Mouse (Mus musculus) stomach, embryonic 14.5 days (tissue): ENCODE results near the gene Kcnma1. TPM values are rescaled to one million over a fixed set of nuclear protein-coding genes. Genes with fewer than 3 reads are reported as not detected.
A peak's percentile ranks its signal among the peaks of the same experiment; 100 is the strongest.

Source experiments
- ATAC-seq: fragments of 200-750 bp; cut with Nextera tagmentation; 2 replicates; pipeline ENCODE4 v1.8.0; 2017; ENCODE audit warnings: low read depth, moderate TSS enrichment; ENCODE audit not compliant: insufficient number of reproducible peaks, insufficient read depth, low FRiP score
- H3K27ac ChIP-seq: fragments of 300-500 bp; sonication (generic); 2 replicates; pipeline ENCODE4 v1.5.1; 2014; ENCODE audit warnings: mild to moderate bottlenecking, low read length, moderate library complexity, mixed read lengths
- H3K27me3 ChIP-seq: fragments of 300-500 bp; sonication (generic); 2 replicates; pipeline ENCODE4 v1.6.1; 2014; ENCODE audit warnings: low read length, control low read depth, mixed read lengths; ENCODE audit not compliant: control insufficient read depth, insufficient read depth
- H3K36me3 ChIP-seq: fragments of 300-500 bp; sonication (generic); 2 replicates; pipeline ENCODE4 v1.6.1; 2014; ENCODE audit warnings: mild to moderate bottlenecking, control low read depth, low read length, moderate library complexity, mixed read lengths; ENCODE audit not compliant: control insufficient read depth, insufficient read depth
- H3K4me1 ChIP-seq: fragments of 300-500 bp; sonication (generic); 2 replicates; pipeline ENCODE4 v1.6.1; 2014; ENCODE audit warnings: low read length, control low read depth, mixed read lengths; ENCODE audit not compliant: control insufficient read depth, insufficient read depth
- H3K4me2 ChIP-seq: fragments of 300-500 bp; sonication (generic); replicated peaks from 2 replicates; pipeline ENCODE4 v1.6.1; 2014; ENCODE audit warnings: low read depth, low read length, control low read depth
- H3K4me3 ChIP-seq: fragments of 300-500 bp; sonication (generic); 2 replicates; pipeline ENCODE4 v1.5.1; 2014; ENCODE audit warnings: low read depth, low read length, control low read depth
- H3K9ac ChIP-seq: fragments of 300-500 bp; sonication (generic); replicated peaks from 2 replicates; pipeline ENCODE4 v1.6.1; 2014; ENCODE audit warnings: low read depth, mild to moderate bottlenecking, control low read depth, low read length, moderate library complexity, mixed read lengths
- H3K9me3 ChIP-seq: fragments of 300-500 bp; sonication (generic); 2 replicates; pipeline ENCODE4 v1.6.1; 2016; ENCODE audit warnings: low read depth, low read length, control low read depth; ENCODE audit not compliant: control insufficient read depth
- WGBS: fragments of 180-500 bp; shearing (Covaris S2); extraction: QIAGEN DNeasy Blood & Tissue Kit; methylation state at CpG from one replicate; pipeline ENCODE4 v1.1.7; 2014; 5-methylcytosine and 5-hydroxymethylcytosine counted together
- polyA plus RNA-seq: library from polyadenylated mRNA; unstranded; fragments of >200 nt; fragmentation: Nextera tagmentation; extraction: Ambion mirVana; gene quantifications from 2 replicates; pipeline ENCODE4 v1.2.1, GENCODE M21; 2014

Gene Kcnma1
- polyA plus RNA-seq, 1 experiment from 2014 or later: 14.4 TPM

DNA sequence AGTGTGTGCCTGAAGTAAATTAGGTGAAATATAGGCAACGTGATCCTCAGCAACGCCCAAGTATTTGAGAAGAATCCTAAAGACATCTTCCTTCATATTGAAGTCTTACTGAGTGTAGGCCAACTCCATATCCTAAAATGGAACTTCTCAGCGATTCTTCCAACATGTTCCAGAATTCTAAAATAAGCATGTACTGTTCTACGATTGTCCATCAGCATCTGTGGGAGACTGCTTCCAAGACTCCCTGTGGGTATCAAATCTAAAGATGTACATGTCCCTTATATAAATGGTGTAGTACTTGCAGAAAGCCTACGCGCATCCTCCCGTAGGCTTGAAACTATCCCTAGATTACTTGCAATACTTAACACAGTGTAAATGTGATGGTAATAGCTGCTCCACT is 217.4 kb downstream of the Kcnma1 start:
- ATAC-seq: no peak
- Histone ChIP-seq H3K4me1 (peaks cover 4% of the 10 kb centered on the region; the same call in 1 of the 2 replicates), H3K27me3 (no peaks in the 10 kb centered on the region), H3K4me3 (no peak overlapping the region), H3K27ac (no peak overlapping the region), H3K4me2 (no peak overlapping the region), H3K9me3 (no peaks in the 10 kb centered on the region), H3K36me3 (no peaks in the 10 kb centered on the region), H3K9ac (no peak overlapping the region)
- 92% methylated on average over 7 of the region's 7 CpGs for WGBS

DNA sequence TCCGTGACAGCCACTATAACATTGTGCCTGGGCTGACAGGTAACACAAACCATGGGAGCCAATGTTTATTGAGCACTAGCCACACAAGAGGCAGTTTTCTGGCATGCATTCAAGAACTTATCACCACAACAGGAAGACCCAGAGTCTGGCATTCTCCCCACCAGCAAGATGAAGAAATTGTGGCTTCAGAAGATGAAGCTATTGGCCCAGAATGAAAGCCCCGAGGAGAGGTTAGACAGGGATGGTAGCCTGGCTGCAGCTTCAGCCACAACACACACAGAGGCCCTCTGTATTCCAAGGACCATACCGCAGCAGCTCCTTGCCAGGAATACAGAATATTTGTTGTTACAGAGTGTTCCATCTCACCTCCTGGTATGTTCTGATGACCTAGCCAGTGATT is 221.6 kb downstream of the Kcnma1 start:
- ATAC-seq: no peak
- no peaks in the 10 kb centered on the region for H3K27me3 ChIP-seq
- H3K4me3 ChIP-seq: no peak overlapping the region
- no peak overlapping the region for H3K27ac ChIP-seq
- H3K36me3 ChIP-seq: no peaks in the 10 kb centered on the region
- H3K9ac ChIP-seq: no peak overlapping the region
- H3K9me3 ChIP-seq: no peaks in the 10 kb centered on the region
- H3K4me1 ChIP-seq: peaks cover 4% of the 10 kb centered on the region; the same call in 1 of the 2 replicates
- no peak overlapping the region for H3K4me2 ChIP-seq
- WGBS: 48% methylated on average over 3 of the region's 3 CpGs

DNA sequence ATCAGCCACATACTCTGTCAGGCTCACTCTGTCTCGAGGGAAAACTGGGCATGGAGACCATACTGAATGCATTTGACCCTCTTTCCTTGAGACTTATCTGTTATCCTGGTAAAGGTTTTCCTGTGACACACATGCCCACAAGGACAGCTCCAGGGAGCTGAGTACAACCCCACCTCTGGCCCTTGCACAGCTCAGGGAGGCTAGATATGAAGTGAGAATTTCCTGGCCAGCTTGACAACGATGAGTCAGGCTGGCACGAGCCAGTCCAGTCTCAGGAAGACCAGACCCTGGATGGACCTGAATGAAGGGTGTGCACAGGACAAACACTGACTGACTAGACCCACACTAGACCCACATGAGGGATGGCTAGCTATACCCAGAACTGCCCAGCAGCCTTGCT is 222.2 kb downstream of the Kcnma1 start:
- Histone ChIP-seq H3K4me3 (no peak overlapping the region), H3K36me3 (no peaks in the 10 kb centered on the region), H3K27me3 (no peaks in the 10 kb centered on the region), H3K9me3 (no peaks in the 10 kb centered on the region), H3K4me1 (peaks cover 4% of the 10 kb centered on the region; the same call in 1 of the 2 replicates), H3K27ac (no peak overlapping the region), H3K4me2 (no peak overlapping the region), H3K9ac (no peak overlapping the region)
- no peak for ATAC-seq
- 62% methylated on average over 3 of the region's 3 CpGs for WGBS

DNA sequence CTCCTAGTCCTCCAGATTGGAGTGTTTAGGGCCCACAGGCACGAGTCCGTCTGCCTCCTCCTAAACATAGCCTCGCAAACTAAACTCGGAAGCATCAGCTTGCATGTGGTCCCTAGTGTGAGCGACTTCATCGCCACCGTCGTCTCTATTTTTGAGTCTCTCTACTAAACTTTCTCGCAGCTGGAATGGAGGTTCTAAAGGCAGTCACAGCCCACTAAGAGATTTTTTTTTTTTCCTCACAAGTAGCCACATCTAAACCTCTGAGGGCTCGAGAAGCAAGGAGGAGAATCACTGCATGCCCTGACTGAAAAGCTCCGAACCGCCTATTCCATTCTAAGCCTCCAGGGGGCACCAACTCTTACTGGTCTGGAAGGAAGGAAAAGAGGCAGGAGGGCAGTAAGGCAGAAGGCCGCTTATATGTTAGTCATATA is 223.0 kb downstream of the Kcnma1 start:
- no peak for ATAC-seq
- no peak overlapping the region for H3K4me3 ChIP-seq
- H3K27ac ChIP-seq: no peak overlapping the region
- no peaks in the 10 kb centered on the region for H3K27me3 ChIP-seq
- H3K4me2 ChIP-seq: no peak overlapping the region
- no peaks in the 10 kb centered on the region for H3K9me3 ChIP-seq
- H3K9ac ChIP-seq: no peak overlapping the region
- peaks cover 5% of the 10 kb centered on the region; the same call in 1 of the 2 replicates for H3K4me1 ChIP-seq
- H3K36me3 ChIP-seq: no peaks in the 10 kb centered on the region
- 56% methylated on average over 13 of the region's 13 CpGs for WGBS

DNA sequence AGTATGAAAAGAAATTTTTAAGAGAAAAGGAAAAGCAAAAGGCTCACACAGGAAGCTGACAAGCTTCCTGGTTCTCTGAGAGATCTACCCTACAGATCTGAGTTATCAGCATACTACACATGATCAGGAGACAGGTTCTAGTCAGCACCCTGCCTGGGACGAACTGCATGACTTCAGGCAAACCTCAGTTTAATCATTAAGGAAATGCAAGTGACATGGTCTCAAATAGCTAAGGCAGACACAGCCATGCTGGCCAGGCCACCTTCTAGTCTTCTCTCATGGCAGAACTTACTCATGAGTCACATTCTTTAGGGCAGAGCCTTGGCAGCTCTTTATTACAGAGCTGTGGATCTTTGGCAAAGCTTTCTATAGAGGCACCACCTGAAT is 227.6 kb downstream of the Kcnma1 start:
- Histone ChIP-seq H3K9ac (no peak overlapping the region), H3K4me1 (peaks cover 6% of the 10 kb centered on the region; the same call in 1 of the 2 replicates), H3K27me3 (no peaks in the 10 kb centered on the region), H3K4me3 (no peak overlapping the region), H3K9me3 (no peaks in the 10 kb centered on the region), H3K4me2 (no peak overlapping the region), H3K27ac (no peak overlapping the region), H3K36me3 (no peaks in the 10 kb centered on the region)
- WGBS: 42% methylated on average over 1 of the region's 1 CpGs
- no peak for ATAC-seq

DNA sequence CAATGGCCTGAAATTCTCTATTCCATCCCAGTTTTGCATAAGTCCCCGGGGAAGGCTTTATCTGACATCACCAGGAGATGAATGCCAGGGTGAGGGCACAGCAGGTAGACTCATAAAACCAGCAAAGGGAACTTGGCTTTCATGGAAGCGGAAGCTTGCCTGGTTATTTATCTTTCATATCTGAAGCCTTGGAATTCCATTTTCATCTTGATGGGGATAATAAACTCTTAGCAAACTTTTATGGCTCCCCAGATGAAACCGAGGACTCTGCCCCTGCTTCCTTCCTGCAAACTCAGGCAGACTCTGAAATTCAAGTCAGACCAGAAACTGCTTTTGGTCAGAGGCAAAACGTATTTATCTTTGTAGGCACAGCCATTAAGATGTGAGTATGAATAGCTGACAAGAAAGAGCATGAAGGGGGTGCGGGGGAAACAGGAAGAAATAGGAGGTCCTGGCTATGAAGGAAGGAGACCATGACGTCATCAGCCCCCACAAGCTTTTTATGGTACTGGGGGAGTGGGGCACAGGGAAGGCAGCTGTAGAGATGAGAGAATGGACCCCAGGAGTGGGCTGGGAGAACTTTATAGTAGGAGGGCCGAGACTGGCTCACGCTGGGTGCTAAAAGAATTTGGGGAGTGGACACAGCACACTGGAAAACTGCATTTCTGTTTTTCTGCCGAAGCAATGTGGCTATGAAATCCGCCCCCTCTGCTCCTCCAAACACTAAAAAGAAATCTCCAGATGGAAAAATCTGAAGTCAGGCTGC is 228.2 kb downstream of the Kcnma1 start:
- H3K36me3 ChIP-seq: no peaks in the 10 kb centered on the region
- H3K27me3 ChIP-seq: no peaks in the 10 kb centered on the region
- no peak overlapping the region for H3K27ac ChIP-seq
- ATAC-seq: no peak
- peaks cover 6% of the 10 kb centered on the region; the same call in 1 of the 2 replicates for H3K4me1 ChIP-seq
- H3K9me3 ChIP-seq: no peaks in the 10 kb centered on the region
- WGBS: 41% methylated on average over 10 of the region's 10 CpGs
- H3K9ac ChIP-seq: no peak overlapping the region
- no peak overlapping the region for H3K4me3 ChIP-seq
- 0 out of 2 replicates have a peak overlapping the region, but pooled peaks have one; percentile 3 for H3K4me2 ChIP-seq

DNA sequence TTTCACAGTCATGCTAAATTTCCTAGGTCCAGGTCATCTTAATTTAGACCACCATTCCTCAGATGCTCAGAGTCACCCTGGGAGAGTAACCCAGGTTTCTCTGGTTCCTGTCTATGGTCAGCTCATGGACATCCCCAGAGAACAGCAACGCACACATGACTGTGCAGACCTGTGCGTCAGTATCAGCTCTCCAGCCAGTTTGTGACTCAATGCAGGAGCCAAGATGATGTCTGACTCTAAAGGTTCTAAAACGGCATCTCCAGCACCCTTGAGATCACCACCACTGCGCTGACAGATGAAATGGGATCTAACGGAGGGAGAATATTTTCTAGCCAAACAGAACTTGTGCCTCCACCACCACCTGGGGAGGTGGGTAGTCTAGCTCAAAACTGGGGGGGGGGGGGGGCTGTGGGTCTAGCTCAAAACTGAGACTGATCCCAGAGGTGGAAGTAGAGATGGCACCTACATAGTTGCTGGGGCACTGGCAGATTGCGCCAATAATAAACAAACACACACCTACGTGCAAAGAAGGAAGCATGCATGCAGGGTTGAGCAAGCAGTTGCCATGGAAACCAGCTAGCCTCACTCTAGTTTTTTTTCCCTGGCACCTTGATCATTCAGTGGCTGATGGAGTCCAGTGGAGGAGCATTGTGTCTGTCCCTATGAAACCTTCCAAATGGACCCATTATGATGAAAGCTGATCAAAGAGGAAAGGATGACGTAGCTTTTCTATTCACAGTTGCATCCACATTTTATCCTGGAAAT is 231.3 kb downstream of the Kcnma1 start:
- no peak overlapping the region for H3K27ac ChIP-seq
- H3K27me3 ChIP-seq: no peaks in the 10 kb centered on the region
- no peak for ATAC-seq
- H3K4me2 ChIP-seq: no peak overlapping the region
- no peak overlapping the region for H3K9ac ChIP-seq
- H3K4me3 ChIP-seq: no peak overlapping the region
- H3K4me1 ChIP-seq: peaks cover 6% of the 10 kb centered on the region; the same call in 1 of the 2 replicates
- no peaks in the 10 kb centered on the region for H3K36me3 ChIP-seq
- no peaks in the 10 kb centered on the region for H3K9me3 ChIP-seq
- 70% methylated on average over 8 of the region's 8 CpGs for WGBS

DNA sequence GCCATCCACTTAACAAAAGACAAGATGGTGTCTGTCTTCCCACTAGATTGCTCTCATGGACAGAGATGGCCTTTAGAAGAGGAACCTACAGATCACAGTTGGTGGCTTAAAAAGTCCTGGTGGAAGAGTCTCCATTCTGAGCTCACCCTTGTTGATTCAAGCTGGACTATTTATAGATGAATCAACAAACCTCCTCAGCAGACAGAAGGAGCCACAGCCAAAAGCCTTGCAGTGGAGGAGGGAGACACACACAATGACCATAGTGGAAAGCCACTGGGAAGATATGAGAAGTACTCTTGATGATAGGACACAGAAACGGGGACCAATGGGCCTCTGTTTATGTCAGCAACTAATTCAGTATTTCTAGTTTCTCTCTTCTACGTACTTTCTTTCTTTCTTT is 239.7 kb downstream of the Kcnma1 start:
- no peaks in the 10 kb centered on the region for H3K9me3 ChIP-seq
- H3K4me1 ChIP-seq: no peaks in the 10 kb centered on the region
- no peak overlapping the region for H3K27ac ChIP-seq
- no peak overlapping the region for H3K4me2 ChIP-seq
- no peak overlapping the region for H3K9ac ChIP-seq
- no peak for ATAC-seq
- no peaks in the 10 kb centered on the region for H3K36me3 ChIP-seq
- no peaks in the 10 kb centered on the region for H3K27me3 ChIP-seq
- 73% methylated on average over 2 of the region's 2 CpGs for WGBS
- H3K4me3 ChIP-seq: no peak overlapping the region
